Mouse (Mus musculus) embryonic facial prominence, embryonic 13.5 days (tissue): ENCODE data around the gene Frrs1l. TPM values are rescaled to one million over a fixed set of nuclear protein-coding genes. Genes with fewer than 3 reads are reported as not detected.

Experiments
- ATAC-seq: fragments of 200-750 bp; cut with Nextera tagmentation; 2 replicates; pipeline ENCODE4 v1.8.0; 2017; ENCODE audit warnings: low read depth; ENCODE audit not compliant: insufficient number of reproducible peaks, insufficient read depth, low FRiP score, low TSS enrichment
- H3K27ac ChIP-seq: fragments of 300-500 bp; sonication (generic); 2 replicates; pipeline ENCODE4 v1.5.1; 2015; ENCODE audit warnings: moderate library complexity, mild to moderate bottlenecking, inconsistent platforms
- H3K27me3 ChIP-seq: fragments of 300-500 bp; sonication (generic); 2 replicates; pipeline ENCODE4 v1.6.1; 2015; ENCODE audit warnings: mild to moderate bottlenecking, inconsistent platforms
- H3K36me3 ChIP-seq: fragments of 300-500 bp; sonication (generic); 2 replicates; pipeline ENCODE4 v1.6.1; 2015; ENCODE audit warnings: mild to moderate bottlenecking, inconsistent platforms
- H3K4me1 ChIP-seq: fragments of 300-500 bp; sonication (generic); 2 replicates; pipeline ENCODE4 v1.6.1; 2015; ENCODE audit warnings: inconsistent platforms
- H3K4me2 ChIP-seq: fragments of 300-500 bp; sonication (generic); 2 replicates; pipeline ENCODE4 v1.6.1; 2015; ENCODE audit warnings: moderate library complexity, mild to moderate bottlenecking, inconsistent platforms
- H3K4me3 ChIP-seq: fragments of 300-500 bp; sonication (generic); 2 replicates; pipeline ENCODE4 v1.5.1; 2015; ENCODE audit warnings: mild to moderate bottlenecking, inconsistent platforms
- H3K9ac ChIP-seq: fragments of 300-500 bp; sonication (generic); 2 replicates; pipeline ENCODE4 v1.6.1; 2015; ENCODE audit warnings: mild to moderate bottlenecking, inconsistent platforms
- H3K9me3 ChIP-seq: fragments of 300-500 bp; sonication (generic); 2 replicates; pipeline ENCODE4 v1.6.1; 2016; ENCODE audit warnings: inconsistent platforms
- WGBS: fragments of 180-500 bp; shearing (Covaris S2); methylation state at CpG from one replicate; pipeline ENCODE4 v1.1.7; 2015; ENCODE audit warnings: mixed read lengths; 5-methylcytosine and 5-hydroxymethylcytosine counted together
- polyA plus RNA-seq: library from polyadenylated mRNA; unstranded; fragments of >200 nt; fragmentation: Nextera tagmentation; extraction: Ambion mirVana; gene quantifications from 2 replicates; pipeline ENCODE4 v1.2.1, GENCODE M21; 2015

Frrs1l gene
- polyA plus RNA-seq: 3.1 and 4.5 TPM in 2 replicates

DNA sequence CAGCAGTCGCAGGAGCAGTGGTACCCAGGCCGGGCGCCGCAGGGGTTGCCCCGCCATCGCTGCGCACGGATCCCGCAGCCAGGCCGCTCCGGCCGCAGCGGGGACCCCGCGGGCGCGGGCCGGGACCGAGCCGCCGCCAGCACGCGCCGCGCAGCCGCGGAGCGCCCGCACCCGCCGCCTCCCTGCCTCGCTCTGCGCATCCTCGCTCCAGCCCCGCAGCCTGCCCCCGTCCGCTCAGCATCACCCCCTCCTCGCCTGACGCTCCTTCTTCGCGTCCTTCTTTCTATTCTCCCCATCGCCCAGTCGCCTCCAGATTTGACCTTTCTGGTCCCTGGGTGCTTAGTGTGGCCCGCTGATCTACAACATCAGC, at the start of gene Frrs1l:
Gene Frrs1l (minus strand): TSS at position 177 of the 370 bp plus-strand sequence.
- under 1% methylated on average over 38 of the region's 44 CpGs for WGBS
- no peaks in the 10 kb centered on the region for H3K36me3 ChIP-seq
- peaks cover 38% of the 10 kb centered on the region for H3K27me3 ChIP-seq
- peak within 1 kb of the TSS; percentile 69 for H3K4me3 ChIP-seq
- no peak within 1 kb of the TSS for H3K27ac ChIP-seq
- peak within 1 kb of the TSS; percentile 77 for H3K9ac ChIP-seq
- no peaks in the 10 kb centered on the region for H3K9me3 ChIP-seq
- H3K4me1 ChIP-seq: peaks cover 12% of the 10 kb centered on the region
- peak; percentile 69 for ATAC-seq
- H3K4me2 ChIP-seq: peak within 1 kb of the TSS; percentile 97

DNA sequence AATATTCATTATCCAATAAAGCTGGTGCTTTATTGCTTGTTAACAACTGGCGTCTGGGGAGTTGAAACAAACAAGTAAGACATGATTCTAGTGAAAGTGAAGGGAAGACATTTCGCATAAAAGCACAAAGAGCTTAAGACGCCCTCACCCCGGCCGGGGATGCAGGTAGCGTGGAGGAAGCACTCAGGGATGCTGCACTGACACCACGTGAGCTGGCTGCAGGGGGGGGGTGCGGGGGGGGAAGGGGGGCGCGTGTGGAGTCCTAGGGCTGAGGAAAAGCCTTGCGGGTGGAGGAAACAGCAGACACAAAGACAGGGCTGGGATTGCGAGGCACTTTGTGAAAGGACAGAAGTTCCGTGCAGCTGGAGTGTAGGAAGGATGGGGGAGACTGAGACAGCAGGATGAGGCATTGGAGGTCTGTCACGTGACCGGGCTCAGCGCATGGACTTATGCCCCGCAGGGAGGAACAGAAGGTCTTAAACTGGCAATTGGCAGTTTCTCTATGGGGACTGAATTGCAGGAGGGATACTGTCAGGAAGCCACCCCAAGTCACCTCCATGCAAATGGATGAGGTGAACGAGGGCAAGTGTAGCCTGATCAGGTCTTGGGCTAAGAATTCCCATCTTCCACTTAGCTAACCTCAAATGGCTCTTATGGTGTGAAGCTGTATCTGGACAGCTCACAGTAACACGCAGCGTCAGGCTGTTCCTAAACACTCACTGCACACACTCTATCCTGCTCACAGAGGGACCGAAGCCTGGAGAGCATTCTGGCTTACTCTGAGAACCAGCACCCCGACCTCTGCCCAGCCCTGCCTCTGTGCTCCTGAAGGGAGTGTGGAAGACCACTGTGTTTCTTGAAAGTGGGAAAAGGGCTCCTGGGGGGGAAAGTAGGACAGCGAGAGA, 49.2 kb upstream of the Frrs1l start:
- Histone ChIP-seq H3K9me3 (0 out of 2 replicates have a peak, but pooled peaks cover 2% of the 10 kb centered on the region), H3K36me3 (no peaks in the 10 kb centered on the region), H3K4me1 (peaks cover 9% of the 10 kb centered on the region), H3K27me3 (peaks cover 4% of the 10 kb centered on the region; the same call in 1 of the 2 replicates), H3K27ac (no peak overlapping the region), H3K4me2 (peak overlapping the region; percentile 61), H3K4me3 (peak overlapping the region; percentile 27), H3K9ac (peak overlapping the region; percentile 58)
- ATAC-seq: 0 out of 2 replicates have a peak, but pooled peaks have one; percentile 64
- WGBS: 11% methylated on average over 23 of the region's 23 CpGs

DNA sequence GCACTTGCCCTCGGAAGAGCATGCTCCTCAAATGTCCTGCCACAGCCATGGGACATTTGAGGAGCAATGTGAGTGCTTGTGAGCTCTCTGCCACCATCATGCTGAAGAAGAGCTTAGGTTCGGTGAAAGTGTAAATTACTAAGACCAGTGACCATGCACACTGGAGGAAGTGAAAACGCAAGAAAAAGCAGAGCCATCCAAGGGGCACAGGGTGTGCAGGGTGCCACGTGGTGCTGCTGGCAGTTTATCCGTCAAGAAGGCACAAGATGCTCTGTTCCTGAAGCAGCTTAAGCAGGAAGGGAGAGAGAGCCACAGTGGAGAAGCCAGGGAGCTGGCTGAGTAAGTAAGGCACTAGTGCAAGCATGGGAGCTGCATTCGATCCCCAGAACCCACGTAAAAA, 47.4 kb upstream of the Frrs1l start:
- no peak overlapping the region for H3K4me2 ChIP-seq
- WGBS: 69% methylated on average over 7 of the region's 7 CpGs
- peaks cover 4% of the 10 kb centered on the region; the same call in 1 of the 2 replicates for H3K27me3 ChIP-seq
- H3K4me1 ChIP-seq: peaks cover 9% of the 10 kb centered on the region
- ATAC-seq: no peak
- no peaks in the 10 kb centered on the region for H3K36me3 ChIP-seq
- H3K4me3 ChIP-seq: no peak overlapping the region
- 0 out of 2 replicates have a peak, but pooled peaks cover 2% of the 10 kb centered on the region for H3K9me3 ChIP-seq
- H3K9ac ChIP-seq: no peak overlapping the region
- H3K27ac ChIP-seq: no peak overlapping the region

DNA sequence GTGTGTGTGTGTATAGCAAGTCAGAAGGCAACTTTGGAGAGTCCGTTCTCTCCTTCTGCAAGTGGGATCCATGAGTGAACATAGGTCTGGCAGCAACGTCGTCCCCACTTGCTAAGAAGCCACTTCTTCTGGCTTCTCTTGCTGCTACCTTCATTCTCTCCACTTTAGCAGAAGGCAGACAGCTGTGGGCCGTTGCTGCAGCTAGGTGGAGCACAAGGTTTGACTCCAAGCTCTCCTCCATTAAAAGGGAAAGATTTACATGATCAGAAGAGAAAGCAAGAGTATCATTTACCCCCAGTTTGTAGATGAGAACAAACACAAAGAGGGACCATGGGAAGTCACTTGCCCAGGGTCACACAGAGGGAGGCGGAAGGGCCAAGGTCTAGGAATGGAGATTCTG, 44.0 kb upstream of the Frrs1l start:
- Histone ChIP-seq H3K4me2 (no peak overlapping the region), H3K4me1 (peaks cover 1% of the 10 kb centered on the region; the same call in 1 of the 2 replicates), H3K27me3 (peaks cover 4% of the 10 kb centered on the region; the same call in 1 of the 2 replicates), H3K9me3 (no peaks in the 10 kb centered on the region), H3K9ac (no peak overlapping the region), H3K36me3 (no peaks in the 10 kb centered on the region), H3K27ac (no peak overlapping the region), H3K4me3 (no peak overlapping the region)
- ATAC-seq: no peak
- WGBS: 70% methylated on average over 4 of the region's 5 CpGs

DNA sequence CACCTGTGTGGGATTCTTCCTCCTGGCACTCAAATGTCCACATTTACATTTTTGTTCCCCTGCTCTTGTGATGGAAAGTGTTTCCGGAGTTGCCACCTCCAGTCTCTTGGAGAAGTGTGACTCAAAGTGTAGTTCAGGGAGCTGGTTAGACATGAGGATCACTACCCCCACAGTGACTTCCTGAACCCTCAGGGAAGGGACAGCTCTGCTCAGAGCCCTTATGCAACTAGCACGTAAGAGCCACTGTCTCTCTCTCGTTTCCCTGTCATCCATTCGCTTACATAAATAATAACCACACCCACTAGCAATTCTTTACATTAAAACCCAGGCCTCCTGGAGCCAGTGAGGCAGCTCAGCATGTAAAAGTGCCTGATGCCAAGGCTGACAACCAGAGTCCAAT, 41.2 kb upstream of the Frrs1l start:
- H3K36me3 ChIP-seq: no peaks in the 10 kb centered on the region
- ATAC-seq: no peak
- H3K9me3 ChIP-seq: no peaks in the 10 kb centered on the region
- no peak overlapping the region for H3K4me3 ChIP-seq
- H3K9ac ChIP-seq: no peak overlapping the region
- H3K27me3 ChIP-seq: no peaks in the 10 kb centered on the region
- H3K4me1 ChIP-seq: no peaks in the 10 kb centered on the region
- no peak overlapping the region for H3K27ac ChIP-seq
- H3K4me2 ChIP-seq: no peak overlapping the region
- 66% methylated on average over 4 of the region's 4 CpGs for WGBS

DNA sequence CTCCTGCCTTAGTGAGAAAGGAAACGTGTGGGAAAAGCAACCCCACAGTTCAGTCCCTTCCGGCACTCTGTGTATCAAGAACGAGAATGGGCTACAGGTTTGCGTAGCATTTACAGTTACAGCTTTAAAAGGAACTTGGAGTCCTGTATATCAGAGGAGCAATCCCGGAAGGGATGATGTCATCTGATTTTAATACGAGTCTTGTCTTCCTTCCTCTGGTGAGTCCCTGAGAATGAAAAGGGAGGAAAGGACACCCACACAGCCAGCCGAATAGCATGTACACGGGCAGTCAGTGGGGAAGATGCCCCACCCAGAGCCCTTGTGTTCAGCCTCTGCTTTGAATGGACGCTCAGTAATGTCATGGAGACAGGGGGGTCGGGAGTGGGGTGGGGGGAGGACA, 37.8 kb upstream of the Frrs1l start:
- no peak overlapping the region for H3K27ac ChIP-seq
- H3K4me3 ChIP-seq: no peak overlapping the region
- H3K9me3 ChIP-seq: no peaks in the 10 kb centered on the region
- no peak overlapping the region for H3K9ac ChIP-seq
- no peak for ATAC-seq
- H3K4me2 ChIP-seq: no peak overlapping the region
- peaks cover 11% of the 10 kb centered on the region; the same call in 1 of the 2 replicates for H3K4me1 ChIP-seq
- 70% methylated on average over 10 of the region's 10 CpGs for WGBS
- no peaks in the 10 kb centered on the region for H3K27me3 ChIP-seq
- no peaks in the 10 kb centered on the region for H3K36me3 ChIP-seq

DNA sequence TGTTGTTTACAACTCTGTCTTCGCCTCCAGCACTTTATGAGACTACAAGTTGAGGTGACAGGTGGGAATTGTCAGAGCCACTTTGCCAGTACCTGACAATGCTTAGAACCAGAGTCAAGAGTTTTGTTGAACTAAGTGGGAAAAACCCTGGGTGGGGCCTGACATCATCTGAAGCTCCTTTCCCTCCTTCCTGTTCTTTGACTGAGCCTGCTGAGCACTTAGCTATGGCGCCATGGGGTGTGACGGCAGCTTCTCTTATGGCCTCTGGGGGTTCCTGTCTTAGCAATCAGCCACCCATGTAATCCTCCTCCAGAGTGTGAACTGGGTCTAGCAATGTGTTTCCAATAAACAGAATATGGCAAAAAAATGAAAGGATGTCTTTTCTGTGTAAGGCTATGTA, 33.3 kb upstream of the Frrs1l start:
- H3K36me3 ChIP-seq: no peaks in the 10 kb centered on the region
- no peak overlapping the region for H3K4me2 ChIP-seq
- H3K9me3 ChIP-seq: no peaks in the 10 kb centered on the region
- H3K4me1 ChIP-seq: peaks cover 11% of the 10 kb centered on the region; the same call in 1 of the 2 replicates
- H3K27me3 ChIP-seq: no peaks in the 10 kb centered on the region
- no peak for ATAC-seq
- no peak overlapping the region for H3K4me3 ChIP-seq
- no peak overlapping the region for H3K27ac ChIP-seq
- 41% methylated on average over 3 of the region's 3 CpGs for WGBS
- H3K9ac ChIP-seq: no peak overlapping the region

DNA sequence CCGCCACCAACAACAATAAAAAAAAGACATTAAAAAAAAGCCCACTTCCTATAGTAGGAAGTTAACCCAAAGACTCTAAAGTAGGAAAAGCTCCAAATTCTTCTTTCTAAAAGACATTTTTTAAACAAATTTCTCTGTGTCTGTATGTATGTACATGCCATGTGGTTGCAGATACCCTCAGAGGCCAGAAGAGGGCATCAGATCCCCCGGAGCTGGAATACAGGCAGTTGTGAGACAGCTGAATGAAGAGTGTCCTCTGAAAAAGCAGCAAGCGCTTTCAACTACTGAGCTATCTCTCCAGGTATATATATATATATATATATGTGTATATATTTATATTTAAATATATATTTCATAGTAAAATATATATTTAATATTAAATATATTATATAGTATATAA, 31.1 kb upstream of the Frrs1l start:
- Histone ChIP-seq H3K9me3 (no peaks in the 10 kb centered on the region), H3K4me1 (peaks cover 13% of the 10 kb centered on the region; the same call in 1 of the 2 replicates), H3K9ac (no peak overlapping the region), H3K36me3 (no peaks in the 10 kb centered on the region), H3K27ac (no peak overlapping the region), H3K4me3 (no peak overlapping the region), H3K27me3 (peaks cover 3% of the 10 kb centered on the region; the same call in 1 of the 2 replicates), H3K4me2 (no peak overlapping the region)
- 89% methylated on average over 3 of the region's 3 CpGs for WGBS
- ATAC-seq: no peak

DNA sequence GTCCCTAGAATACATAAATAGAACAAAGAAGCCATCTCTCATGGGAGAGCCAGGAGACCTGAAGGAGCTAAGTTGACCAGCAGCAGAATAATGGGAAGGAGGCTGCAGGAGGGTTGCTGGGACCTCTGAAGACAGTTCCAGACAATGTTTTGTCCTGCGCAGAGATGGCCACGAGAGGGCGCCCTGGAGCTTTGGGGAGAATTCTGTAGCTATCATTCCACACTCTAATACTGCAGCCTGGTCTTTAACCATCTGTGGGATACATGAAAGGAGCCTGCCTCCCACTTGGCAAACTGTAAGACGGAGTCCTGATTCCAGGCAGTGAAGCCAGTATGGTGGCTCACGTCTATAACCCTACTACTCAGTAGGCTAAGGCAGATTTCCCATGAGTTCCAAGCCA, 27.0 kb upstream of the Frrs1l start:
- H3K36me3 ChIP-seq: no peaks in the 10 kb centered on the region
- peaks cover 5% of the 10 kb centered on the region; the same call in 1 of the 2 replicates for H3K27me3 ChIP-seq
- no peaks in the 10 kb centered on the region for H3K9me3 ChIP-seq
- 26% methylated on average over 5 of the region's 5 CpGs for WGBS
- H3K4me1 ChIP-seq: 0 out of 2 replicates have a peak, but pooled peaks cover 3% of the 10 kb centered on the region
- no peak overlapping the region for H3K9ac ChIP-seq
- H3K4me2 ChIP-seq: no peak overlapping the region
- ATAC-seq: no peak
- H3K27ac ChIP-seq: no peak overlapping the region
- no peak overlapping the region for H3K4me3 ChIP-seq

DNA sequence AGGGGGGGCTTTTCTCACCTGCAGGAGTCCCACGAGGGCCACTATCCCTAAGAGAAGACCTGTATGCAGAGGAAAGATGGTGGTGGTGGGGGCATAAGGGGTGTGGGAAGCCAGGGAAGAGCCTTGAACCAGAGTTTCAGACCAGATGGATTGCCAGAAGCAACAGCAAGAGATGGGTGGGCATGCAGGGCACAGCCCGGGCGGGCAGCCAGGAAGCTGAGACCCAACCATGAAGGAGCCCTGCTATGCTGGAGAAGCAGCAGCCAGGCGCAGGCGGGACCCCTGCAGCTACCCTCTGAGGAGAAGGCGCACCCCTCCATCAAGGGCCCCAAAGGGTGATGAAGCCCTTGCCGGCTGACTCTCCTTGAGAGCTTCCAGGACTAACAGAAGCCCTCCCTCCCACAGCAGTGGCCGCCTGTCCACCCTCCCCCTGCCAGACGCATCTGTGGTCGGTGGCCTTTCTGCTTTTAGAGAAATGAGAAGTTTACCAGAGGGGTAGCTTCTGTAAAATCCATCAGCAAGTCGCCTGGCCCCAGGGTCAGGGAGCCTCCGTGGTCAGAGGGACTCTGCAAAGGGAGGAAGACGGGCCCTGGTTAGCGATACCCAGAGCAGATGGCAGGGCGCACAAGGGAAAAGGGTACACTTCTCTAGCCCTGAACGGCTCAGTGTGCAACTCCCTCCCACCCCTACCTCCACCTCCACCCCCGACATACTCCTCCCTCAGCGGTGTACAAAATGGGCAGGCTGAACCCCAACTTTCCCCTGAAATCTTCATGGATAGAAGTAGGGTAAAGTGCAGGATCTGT, 26.4 kb upstream of the Frrs1l start:
- ATAC-seq: no peak
- Histone ChIP-seq H3K4me2 (no peak overlapping the region), H3K36me3 (no peaks in the 10 kb centered on the region), H3K27me3 (peaks cover 5% of the 10 kb centered on the region; the same call in 1 of the 2 replicates), H3K4me1 (0 out of 2 replicates have a peak, but pooled peaks cover 3% of the 10 kb centered on the region), H3K27ac (no peak overlapping the region), H3K4me3 (no peak overlapping the region), H3K9ac (no peak overlapping the region), H3K9me3 (no peaks in the 10 kb centered on the region)
- WGBS: 56% methylated on average over 18 of the region's 18 CpGs

DNA sequence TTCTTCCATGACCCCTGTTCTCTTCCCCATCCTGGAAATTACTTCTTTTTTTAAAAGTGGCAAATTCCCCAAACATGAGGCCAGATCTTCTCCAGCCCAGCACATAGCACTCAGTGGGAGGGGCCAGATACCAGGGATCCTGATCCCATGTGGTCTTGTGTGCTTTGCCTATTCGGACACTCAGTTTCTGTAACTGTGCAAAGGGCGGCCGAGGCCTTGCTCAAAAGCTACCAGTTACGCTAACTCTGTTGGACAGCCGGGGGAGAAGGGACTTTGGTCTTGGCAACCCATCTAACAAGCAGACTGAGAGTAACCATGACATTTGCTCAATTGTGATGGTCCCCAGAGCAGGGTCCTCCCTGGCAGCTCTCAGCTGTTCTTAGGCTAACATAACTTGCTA, 24.8 kb upstream of the Frrs1l start:
- 84% methylated on average over 5 of the region's 5 CpGs for WGBS
- no peak overlapping the region for H3K4me2 ChIP-seq
- H3K36me3 ChIP-seq: no peaks in the 10 kb centered on the region
- H3K4me1 ChIP-seq: peaks cover 12% of the 10 kb centered on the region
- no peak overlapping the region for H3K4me3 ChIP-seq
- no peak for ATAC-seq
- H3K27me3 ChIP-seq: peaks cover 8% of the 10 kb centered on the region; the same call in 1 of the 2 replicates
- H3K9ac ChIP-seq: no peak overlapping the region
- H3K9me3 ChIP-seq: no peaks in the 10 kb centered on the region
- H3K27ac ChIP-seq: no peak overlapping the region
